9 mouse cellular contexts compared by ENCODE assay signal in genomic region chr2:76673472-76674081, GRCm38 (mm10). TPM values are rescaled to one million over a fixed set of nuclear protein-coding genes. Genes with fewer than 3 reads are reported as not detected.
DNase-seq lines count a peak whose midpoint lies in the region; ATAC-seq and TF ChIP-seq lines count a peak whose summit lies in the region.
"Had no signal": no experiment of that assay in that cellular context is flagged by ENCODE, and none has a peak within 500 bp of the region (broad histone marks: within the 10 kb centered on the region; RNA-seq: fewer than 3 reads in every experiment).

No protein-coding gene starts in this region.

- H3K9me3 ChIP-seq in heart, embryonic 14.5 days (ENCODE audit: control insufficient read depth, low read length) = no peaks in the 10 kb centered on the region
- no peaks in the 10 kb centered on the region for H3K9me3 ChIP-seq in kidney, postnatal 0 days (replicated peaks; ENCODE audit: low read length)

- WGBS in heart, embryonic 14.5 days = 25% methylated on average over 7 of the region's 7 CpGs
- 47% methylated on average over 7 of the region's 7 CpGs for WGBS in kidney, postnatal 0 days

- ATAC-seq in heart, embryonic 14.5 days (ENCODE audit: insufficient number of reproducible peaks, insufficient read depth, low FRiP score, low read depth) = no peak
- ATAC-seq in kidney, postnatal 0 days (replicated peaks; ENCODE audit: low FRiP score, low read depth) = no peak

- no peak overlapping the region for H3K9ac ChIP-seq in heart, embryonic 14.5 days (ENCODE audit: low read length)
- no peak overlapping the region for H3K9ac ChIP-seq in kidney, postnatal 0 days (ENCODE audit: low read depth, low read length)

- DNase-seq in CD4-positive helper T cell, adult 2 months (ENCODE audit: low read depth, low spot score) = peak; percentile 73
- DNase-seq in NIH3T3 (ENCODE audit: low read depth) = peak; percentile 79
- DNase-seq in embryo, embryonic 11 days = peak; percentile 68
- DNase-seq in kidney, postnatal 0 days (ENCODE audit: low spot score) = peak; percentile 69
- peak; percentile 53 to 71 for DNase-seq in lung, postnatal 4 days
- DNase-seq in spleen, postnatal 10 days (ENCODE audit: low spot score in 2 of 2) = peak; percentile 32 to 77
- no peak for DNase-seq in left cerebral cortex, postnatal 36 days (ENCODE audit: low spot score in 2 of 2)

- peak overlapping the region; percentile 68 for H3K4me2 ChIP-seq in heart, embryonic 14.5 days (ENCODE audit: low read length)
- peak overlapping the region; percentile 70 for H3K4me2 ChIP-seq in kidney, postnatal 0 days (ENCODE audit: low read length)

- peak overlapping the region; percentile 66 to 84; a peak in 3 of 4 replicates for H3K27ac ChIP-seq in heart, embryonic 14.5 days (replicated peaks in 1 of 2; ENCODE audit: control insufficient read depth in 1 of 2, insufficient read depth in 1 of 2, low read depth in 2 of 2, low read length in 2 of 2)
- peak overlapping the region; percentile 88 for H3K27ac ChIP-seq in kidney, postnatal 0 days

- H3K4me3 ChIP-seq in heart, embryonic 14.5 days (ENCODE audit: control insufficient read depth in 1 of 2, insufficient read depth in 1 of 2, low read depth in 1 of 2, low read length in 2 of 2) = peak overlapping the region in 1 of 2 experiments; percentile 48; a peak in 2 of 4 replicates
- H3K4me3 ChIP-seq in kidney, postnatal 0 days (replicated peaks; ENCODE audit: low read depth, low read length) = peak overlapping the region; percentile 50; the same call in 1 of the 2 replicates

- no peaks in the 10 kb centered on the region for H3K27me3 ChIP-seq in heart, embryonic 14.5 days (ENCODE audit: control insufficient read depth, insufficient read depth, low read length)
- no peaks in the 10 kb centered on the region for H3K27me3 ChIP-seq in kidney, postnatal 0 days (ENCODE audit: insufficient read depth, low read length)

- intact Hi-C loops in left cerebral cortex, postnatal 36 days (cut with DNase I) = loop anchor here (2.0 kb wide), 1 partner anchor 25 kb away; the partner anchor contains the start of genes Pjvk and Prkra

- TF ChIP-seq CTCF in kidney, postnatal 0 days (IDR thresholded peaks at IDR 0.05; ENCODE audit: low read depth) = peak; percentile 50; the same call in 1 of the 2 replicates

- H3K4me1 ChIP-seq in heart, embryonic 14.5 days (ENCODE audit: control insufficient read depth in 2 of 2, insufficient read depth in 2 of 2, low read length in 2 of 2) = peaks cover 6 to 32% of the 10 kb centered on the region in 2 experiments
- peaks cover 11% of the 10 kb centered on the region; the same call in 1 of the 2 replicates for H3K4me1 ChIP-seq in kidney, postnatal 0 days (replicated peaks; ENCODE audit: insufficient read depth, low read length)

- peaks cover 13% of the 10 kb centered on the region; the same call in 1 of the 2 replicates for H3K36me3 ChIP-seq in heart, embryonic 14.5 days (ENCODE audit: control insufficient read depth, insufficient read depth, low read length)
- 0 out of 2 replicates have a peak, but pooled peaks cover 7% of the 10 kb centered on the region for H3K36me3 ChIP-seq in kidney, postnatal 0 days (ENCODE audit: insufficient read depth, low read length)

RNA-seq across cellular contexts. Expression of gene Fkbp7, which starts 0.7 kb away (rescaled TPM):
- polyA plus RNA-seq in heart, embryonic 14.5 days (2014; fragmentation: Nextera tagmentation; extraction: Ambion mirVana) = 73.8 and 85.0 TPM in 2 replicates
- 67.6 and 67.8 TPM in 2 replicates for polyA plus RNA-seq in kidney, postnatal 0 days (2015; fragmentation: Nextera tagmentation; extraction: Ambion mirVana)
- total RNA-seq in left cerebral cortex, postnatal 36 days (2021) = 1 to 10 TPM; 3.6 to 6.1 TPM

RNA-seq across cellular contexts. Expression of gene Plekha3, which starts 1.5 kb away (rescaled TPM):
- 10.0 and 13.0 TPM in 2 replicates for polyA plus RNA-seq in heart, embryonic 14.5 days (2014; fragmentation: Nextera tagmentation; extraction: Ambion mirVana)
- polyA plus RNA-seq in kidney, postnatal 0 days (2015; fragmentation: Nextera tagmentation; extraction: Ambion mirVana) = 16.2 and 16.3 TPM in 2 replicates
- total RNA-seq in left cerebral cortex, postnatal 36 days (2021) = 10 to 100 TPM; 36.4 to 38.9 TPM

RNA-seq across cellular contexts. Expression of gene Pjvk, which starts 25.3 kb away (rescaled TPM):
- polyA plus RNA-seq in heart, embryonic 14.5 days (2014; fragmentation: Nextera tagmentation; extraction: Ambion mirVana) = 0.18 TPM in 1 of 2 replicates, not detected in the other
- polyA plus RNA-seq in kidney, postnatal 0 days (2015; fragmentation: Nextera tagmentation; extraction: Ambion mirVana) = 2.9 and 3.0 TPM in 2 replicates
- under 1 TPM in 1 of 2 experiments, not detected in 1; 0.35 TPM for total RNA-seq in left cerebral cortex, postnatal 36 days (2021)
- total RNA-seq: left cerebral cortex, postnatal 14 days had no signal

RNA-seq across cellular contexts. Expression of gene Prkra, which starts 25.8 kb away (rescaled TPM):
- polyA plus RNA-seq in heart, embryonic 14.5 days (2014; fragmentation: Nextera tagmentation; extraction: Ambion mirVana) = 37.8 and 38.9 TPM in 2 replicates
- 61.0 and 61.3 TPM in 2 replicates for polyA plus RNA-seq in kidney, postnatal 0 days (2015; fragmentation: Nextera tagmentation; extraction: Ambion mirVana)
- total RNA-seq in left cerebral cortex, postnatal 36 days (2021) = 10 to 100 TPM; 13.7 to 14.6 TPM

Comparison
In these comparisons a context has a peak if more than half of its experiments do, and no peak if none do; other contexts are left out.
1. DNase-seq: peak in CD4-positive helper T cell, adult 2 months (single experiment), NIH3T3 (single experiment), embryo, embryonic 11 days (single experiment), kidney, postnatal 0 days (single experiment), lung, postnatal 4 days (2 of 2) and spleen, postnatal 10 days (2 of 2); none in left cerebral cortex, postnatal 36 days (0 of 2).